Mouse (Mus musculus) ES-Bruce4 (cell line): ENCODE measurements around the gene Ctsf. TPM values are rescaled to one million over a fixed set of nuclear protein-coding genes. Genes with fewer than 3 reads are reported as not detected.

ENCODE experiments used
- H3K27ac ChIP-seq: 2 replicates; pipeline ENCODE4 v1.5.1; 2012; ENCODE audit warnings: low read length, inconsistent platforms; ENCODE audit not compliant: insufficient read depth
- H3K27me3 ChIP-seq: 2 replicates; pipeline ENCODE4 v1.6.1; 2012; ENCODE audit warnings: mild to moderate bottlenecking, low read length, inconsistent platforms; ENCODE audit not compliant: control insufficient read depth, poor library complexity, insufficient read depth, severe bottlenecking
- H3K36me3 ChIP-seq: 2 replicates; pipeline ENCODE4 v1.6.1; 2012; ENCODE audit warnings: inconsistent platforms, mild to moderate bottlenecking, low read length, moderate library complexity; ENCODE audit not compliant: control insufficient read depth, poor library complexity, insufficient read depth, severe bottlenecking
- H3K4me1 ChIP-seq: one replicate; pipeline ENCODE4 v1.8.1; 2011; ENCODE audit warnings: low read length; ENCODE audit not compliant: control insufficient read depth, insufficient read depth
- H3K4me3 ChIP-seq: 2 replicates; pipeline ENCODE4 v1.5.1; 2011; ENCODE audit warnings: low read depth, mild to moderate bottlenecking, low read length
- H3K9ac ChIP-seq: 2 replicates; pipeline ENCODE4 v1.6.1; 2012; ENCODE audit warnings: low read depth, mild to moderate bottlenecking, inconsistent platforms; ENCODE audit not compliant: poor library complexity, severe bottlenecking
- H3K9me3 ChIP-seq: replicated peaks from 2 replicates; pipeline ENCODE4 v1.6.1; 2012; ENCODE audit warnings: mild to moderate bottlenecking, low read length, inconsistent platforms; ENCODE audit not compliant: control insufficient read depth, poor library complexity, insufficient read depth, severe bottlenecking
- CTCF ChIP-seq: IDR thresholded peaks from one replicate; pipeline ENCODE4 v1.8.1; 2011; ENCODE audit warnings: low read depth, low read length
- EP300 ChIP-seq: IDR thresholded peaks from 2 replicates; pipeline ENCODE4 v1.6.1; 2011; ENCODE audit warnings: low read depth, low read length; ENCODE audit not compliant: insufficient read depth
- POLR2A ChIP-seq: IDR thresholded peaks from one replicate; pipeline ENCODE4 v1.8.1; 2011; ENCODE audit warnings: low read length; ENCODE audit not compliant: insufficient read depth
- polyA plus RNA-seq: library from polyadenylated mRNA; stranded (reverse); fragments of >200 nt; gene quantifications from 2 replicates; pipeline ENCODE4 v1.2.4, GENCODE M21; 2011; ENCODE audit warnings: low read depth; ENCODE audit not compliant: missing spikeins, insufficient read depth, insufficient read length

Ctsf gene
- polyA plus RNA-seq, 1 experiment: 13.6 TPM

DNA sequence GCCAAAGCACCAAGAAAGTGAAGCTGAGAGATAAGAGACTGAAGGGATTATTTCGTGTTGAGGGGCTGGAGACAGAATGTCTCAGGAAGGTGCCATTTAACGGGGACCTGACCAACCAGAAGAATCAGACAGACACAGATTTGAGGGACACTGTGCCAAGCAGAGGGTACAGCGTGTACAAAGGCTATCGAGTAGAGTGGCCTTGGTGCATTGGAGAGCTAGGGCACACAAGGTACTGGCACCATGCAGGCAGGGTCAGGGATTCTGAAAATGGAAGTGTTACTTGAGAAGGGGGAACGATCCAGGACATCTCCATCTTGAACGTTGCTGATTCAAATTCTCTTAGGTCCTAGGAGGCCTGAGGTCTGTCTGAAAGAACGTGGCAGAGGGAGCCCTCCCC, 54.4 kb downstream of the Ctsf start:
- Histone ChIP-seq H3K4me1 (no peaks in the 10 kb centered on the region), H3K36me3 (peaks cover 29% of the 10 kb centered on the region), H3K27me3 (no peaks in the 10 kb centered on the region)

More for the DNA sequence above, 54.4 kb downstream of the Ctsf start:
- H3K9me3 ChIP-seq: no peaks in the 10 kb centered on the region
- no peak overlapping the region for H3K9ac ChIP-seq
- H3K4me3 ChIP-seq: no peak overlapping the region
- TF ChIP-seq EP300: no peak
- TF ChIP-seq POLR2A: no peak
- TF ChIP-seq CTCF: no peak
- no peak overlapping the region for H3K27ac ChIP-seq

Other genes starting within 250 kb of the Ctsf start
- gene Lrfn4, start 239.5 kb upstream of the Ctsf start, polyA plus RNA-seq: 13.5 and 15.3 TPM in 2 replicates
- gene Rce1, start 229.5 kb upstream of the Ctsf start, polyA plus RNA-seq: 32.7 and 34.4 TPM in 2 replicates
- gene Gm960, start 156.5 kb upstream of the Ctsf start, polyA plus RNA-seq: 0.32 and 0.87 TPM in 2 replicates
- gene Sptbn2, start 144.0 kb upstream of the Ctsf start, polyA plus RNA-seq: 13.5 and 13.7 TPM in 2 replicates
- 7.2 and 7.4 TPM in 2 replicates for gene Rbm4b, start 98.6 kb upstream of the Ctsf start, polyA plus RNA-seq
- gene Rbm4, start 61.2 kb upstream of the Ctsf start, polyA plus RNA-seq: 67.6 and 72.7 TPM in 2 replicates
- gene Gm21992, start 43.5 kb upstream of the Ctsf start, polyA plus RNA-seq: 22.2 and 23.5 TPM in 2 replicates
- gene Rbm14, start 43.5 kb upstream of the Ctsf start, polyA plus RNA-seq: 79.2 and 85.2 TPM in 2 replicates
- 36.6 and 37.3 TPM in 2 replicates for gene Ccs, start 15.8 kb upstream of the Ctsf start, polyA plus RNA-seq
- gene Ccdc87, start 15.8 kb upstream of the Ctsf start, polyA plus RNA-seq: 0.27 TPM in 1 of 2 replicates, not detected in the other
- 4.5 and 4.8 TPM in 2 replicates for gene Actn3, start 22.8 kb downstream of the Ctsf start, polyA plus RNA-seq
- 8.2 and 10.3 TPM in 2 replicates for gene Zdhhc24, start 23.5 kb downstream of the Ctsf start, polyA plus RNA-seq
- 3.9 and 5.3 TPM in 2 replicates for gene Bbs1, start 51.5 kb downstream of the Ctsf start, polyA plus RNA-seq
- 129 and 139 TPM in 2 replicates for gene Dpp3, start 73.2 kb downstream of the Ctsf start, polyA plus RNA-seq
- 2.7 and 3.9 TPM in 2 replicates for gene Peli3, start 88.0 kb downstream of the Ctsf start, polyA plus RNA-seq
- 126 and 135 TPM in 2 replicates for gene Mrpl11, start 107.0 kb downstream of the Ctsf start, polyA plus RNA-seq
- gene Npas4, start 135.2 kb downstream of the Ctsf start, polyA plus RNA-seq: 0.24 and 0.27 TPM in 2 replicates
- gene Slc29a2, start 168.7 kb downstream of the Ctsf start, polyA plus RNA-seq: 16.8 and 18.5 TPM in 2 replicates
- 8.9 and 10.9 TPM in 2 replicates for gene B4gat1, start 183.7 kb downstream of the Ctsf start, polyA plus RNA-seq
- gene AC124502.3, start 183.8 kb downstream of the Ctsf start, polyA plus RNA-seq: not detected in 2 replicates
- 22.3 and 24.0 TPM in 2 replicates for gene Brms1, start 186.2 kb downstream of the Ctsf start, polyA plus RNA-seq
- gene Rin1, start 195.4 kb downstream of the Ctsf start, polyA plus RNA-seq: 19.2 and 22.7 TPM in 2 replicates
- gene Cd248, start 212.9 kb downstream of the Ctsf start, polyA plus RNA-seq: 3.1 and 3.7 TPM in 2 replicates
- 6.2 and 8.3 TPM in 2 replicates for gene Tmem151a, start 230.4 kb downstream of the Ctsf start, polyA plus RNA-seq
- gene Yif1a, start 233.4 kb downstream of the Ctsf start, polyA plus RNA-seq: 40.6 and 47.3 TPM in 2 replicates
- gene Cnih2, start 243.4 kb downstream of the Ctsf start, polyA plus RNA-seq: 3.3 and 3.7 TPM in 2 replicates